9 mouse cellular contexts compared by ENCODE assay signal in genomic region chr6:54485000-54485399, GRCm38 (mm10). TPM values are rescaled to one million over a fixed set of nuclear protein-coding genes. Genes with fewer than 3 reads are reported as not detected.
DNase-seq lines count a peak whose midpoint lies in the region; ATAC-seq and TF ChIP-seq lines count a peak whose summit lies in the region.
"Had no signal": no experiment of that assay in that cellular context is flagged by ENCODE, and none has a peak within 500 bp of the region (broad histone marks: within the 10 kb centered on the region; RNA-seq: fewer than 3 reads in every experiment).

No protein-coding gene starts in this region.

- H3K4me2 ChIP-seq in hindbrain, embryonic 12.5 days (replicated peaks), result peak overlapping the region; percentile 57
- peak overlapping the region; percentile 45 for H3K4me2 ChIP-seq in midbrain, embryonic 15.5 days

- H3K4me3 ChIP-seq in layer of hippocampus, adult 2 months, result no peak overlapping the region
- H3K4me3 ChIP-seq in hindbrain, embryonic 12.5 days, result peak overlapping the region; percentile 28
- peak overlapping the region; percentile 11; the same call in 1 of the 2 replicates for H3K4me3 ChIP-seq in midbrain, embryonic 15.5 days
- H3K4me3 ChIP-seq in left cerebral cortex, adult 2 months, result no peak overlapping the region

- ATAC-seq in hindbrain, embryonic 12.5 days (ENCODE audit: low FRiP score), result peak; percentile 72
- ATAC-seq in midbrain, embryonic 15.5 days (replicated peaks), result peak; percentile 58
- ATAC-seq in erythroblast, adult 5-6 weeks (replicated peaks; ENCODE audit: low FRiP score, poor library complexity, severe bottlenecking), result no peak
- ATAC-seq: Patski had no signal

- H3K36me3 ChIP-seq in hindbrain, embryonic 12.5 days, result 0 out of 2 replicates have a peak, but pooled peaks cover 2% of the 10 kb centered on the region
- no peaks in the 10 kb centered on the region for H3K36me3 ChIP-seq in midbrain, embryonic 15.5 days (replicated peaks)

- peaks cover 19% of the 10 kb centered on the region for H3K27me3 ChIP-seq in hindbrain, embryonic 12.5 days
- H3K27me3 ChIP-seq in midbrain, embryonic 15.5 days (replicated peaks), result no peaks in the 10 kb centered on the region

- H3K4me1 ChIP-seq in hindbrain, embryonic 12.5 days, result peaks cover 13% of the 10 kb centered on the region
- H3K4me1 ChIP-seq in midbrain, embryonic 15.5 days, result peaks cover 11% of the 10 kb centered on the region; the same call in 1 of the 2 replicates

- no peak for TF ChIP-seq CTCF in layer of hippocampus, adult 2 months (conservative IDR thresholded peaks at IDR 0.05)
- TF ChIP-seq CTCF in left cerebral cortex, adult 2 months (IDR thresholded peaks at IDR 0.05), result no peak

- H3K9me3 ChIP-seq in hindbrain, embryonic 12.5 days (replicated peaks), result no peaks in the 10 kb centered on the region
- H3K9me3 ChIP-seq in midbrain, embryonic 15.5 days, result no peaks in the 10 kb centered on the region

- peak overlapping the region; percentile 37; the same call in 1 of the 2 replicates for H3K27ac ChIP-seq in layer of hippocampus, adult 2 months
- H3K27ac ChIP-seq in hindbrain, embryonic 12.5 days, result no peak overlapping the region
- H3K27ac ChIP-seq in midbrain, embryonic 15.5 days, result no peak overlapping the region
- H3K27ac ChIP-seq in left cerebral cortex, adult 2 months, result no peak overlapping the region

- intact Hi-C loops in left cerebral cortex, adult 2 months (cut with DNase I), result no loop called here

- no peak for DNase-seq in layer of hippocampus, adult 2 months (ENCODE audit: low spot score in 2 of 2)
- no peak for DNase-seq in layer of hippocampus, adult 9-11 months
- DNase-seq in embryo, embryonic 9.5 days (ENCODE audit: extremely low spot score), result peak; percentile 22
- no peak for DNase-seq in left cerebral cortex, adult 2 months (ENCODE audit: extremely low spot score in 1 of 2, low spot score in 2 of 2)
- DNase-seq in spleen, postnatal 14 days (ENCODE audit: low spot score in 2 of 2), result no peak

- whole genome bisulfite sequencing in hindbrain, embryonic 12.5 days, result 13% methylated on average over 12 of the region's 12 CpGs
- WGBS in midbrain, embryonic 15.5 days, result 19% methylated on average over 11 of the region's 12 CpGs

- peak overlapping the region; percentile 54 for H3K9ac ChIP-seq in hindbrain, embryonic 12.5 days
- no peak overlapping the region for H3K9ac ChIP-seq in midbrain, embryonic 15.5 days

RNA-seq across cellular contexts. Expression of gene Wipf3, which starts 55.6 kb away (rescaled TPM):
- 100 to 1,000 TPM; 399 to 401 TPM for total RNA-seq in layer of hippocampus, adult 2 months (2021)
- 1.5 and 1.7 TPM in 2 replicates for polyA plus RNA-seq in hindbrain, embryonic 12.5 days (2016; fragmentation: Nextera tagmentation; extraction: Ambion mirVana)
- polyA plus RNA-seq in midbrain, embryonic 15.5 days (2015; fragmentation: Nextera tagmentation; extraction: Ambion mirVana), result 4.2 and 4.3 TPM in 2 replicates
- total RNA-seq in erythroblast, adult 5-6 weeks (2015; ENCODE audit: low replicate concordance), result not detected in 2 replicates
- total RNA-seq in erythroblast, adult 5-6 weeks (2017; ENCODE audit: low replicate concordance), result 0.56 TPM in 1 of 2 replicates, not detected in the other
- 100 to 1,000 TPM in 1 of 2 experiments, 10 to 100 TPM in 1; 92.3 to 108 TPM for total RNA-seq in left cerebral cortex, adult 2 months (2021)

Comparison
In these comparisons a context has a peak if more than half of its experiments do, and no peak if none do; other contexts are left out.
1. H3K4me3 ChIP-seq: peak in hindbrain, embryonic 12.5 days (single experiment) and midbrain, embryonic 15.5 days (single experiment); none in layer of hippocampus, adult 2 months (single experiment) and left cerebral cortex, adult 2 months (single experiment).
2. RNA of gene Wipf3, which starts 55.6 kb away (total RNA-seq): 399 to 401 TPM in layer of hippocampus, adult 2 months and 92.3 to 108 TPM in left cerebral cortex, adult 2 months; 0.56 TPM in erythroblast, adult 5-6 weeks; every median in the first group is over 10 times any median in the second.